Mouse (Mus musculus): ENCODE measurements around the gene Cnnm4.

GRCm38 (mm10) chr1:36446841-36447240 lies 24.6 kb upstream of the Cnnm4 start:
- no peak for TF ChIP-seq CTCF (conservative IDR thresholded peaks at IDR 0.05; ENCODE audit: low read length)
- TF ChIP-seq NANOG (IDR thresholded peaks at IDR 0.05; ENCODE audit: borderline replicate concordance, low read length): no peak
- TF ChIP-seq POU5F1 (IDR thresholded peaks at IDR 0.05; ENCODE audit: borderline replicate concordance, low read length): no peak

Measured in E14TG2a.4 (cell line).